Mouse (Mus musculus) liver, adult (tissue): ENCODE measurements around the gene Ggt5.

Source experiments
- GATA4 ChIP-seq: IDR thresholded peaks from 2 replicates; pipeline ENCODE4 v1.6.1; 2014; ENCODE audit warnings: mild to moderate bottlenecking, low read length; ENCODE audit not compliant: insufficient replicate concordance

Gene Ggt5

GRCm38 (mm10) chr10:75634610-75635009 is 45.5 kb downstream of the Ggt5 start:
- no peak for TF ChIP-seq GATA4

- no peak for TF ChIP-seq GATA4
Observed at GRCm38 (mm10) chr10:75635019-75635692, 46.0 kb downstream of the Ggt5 start.

GRCm38 (mm10) chr10:75635693-75636055 is 46.5 kb downstream of the Ggt5 start:
- TF ChIP-seq GATA4: no peak

GRCm38 (mm10) chr10:75636084-75636786 is 47.1 kb downstream of the Ggt5 start:
- no peak for TF ChIP-seq GATA4

GRCm38 (mm10) chr10:75637711-75638110 is 48.6 kb downstream of the Ggt5 start:
- TF ChIP-seq GATA4: no peak

- TF ChIP-seq GATA4: no peak
Observed at GRCm38 (mm10) chr10:75641721-75642222, 52.6 kb downstream of the Ggt5 start.

GRCm38 (mm10) chr10:75642436-75642835 is 53.3 kb downstream of the Ggt5 start:
- no peak for TF ChIP-seq GATA4

GRCm38 (mm10) chr10:75642891-75643290 is 53.8 kb downstream of the Ggt5 start:
- no peak for TF ChIP-seq GATA4

GRCm38 (mm10) chr10:75643741-75644343 is 54.7 kb downstream of the Ggt5 start, which contains the start of gene Susd2:
Gene Susd2, minus strand, starts transcription at chr10:75644008.
- TF ChIP-seq GATA4: no peak

GRCm38 (mm10) chr10:75645616-75646015 is 56.5 kb downstream of the Ggt5 start:
- no peak for TF ChIP-seq GATA4

- no peak for TF ChIP-seq GATA4
Observed at GRCm38 (mm10) chr10:75646406-75646805, 57.3 kb downstream of the Ggt5 start.

- TF ChIP-seq GATA4: no peak
Observed at GRCm38 (mm10) chr10:75647362-75647761, 58.2 kb downstream of the Ggt5 start.

GRCm38 (mm10) chr10:75648091-75648490 is 59.0 kb downstream of the Ggt5 start:
- TF ChIP-seq GATA4: no peak

- no peak for TF ChIP-seq GATA4
Observed at GRCm38 (mm10) chr10:75649001-75649400, 59.9 kb downstream of the Ggt5 start.

- no peak for TF ChIP-seq GATA4
Observed at GRCm38 (mm10) chr10:75649406-75649995, 60.4 kb downstream of the Ggt5 start.
